8 mouse cellular contexts compared by ENCODE assay signal in genomic region chr3:97628391-97629001, GRCm38 (mm10). TPM values are rescaled to one million over a fixed set of nuclear protein-coding genes. Genes with fewer than 3 reads are reported as not detected.
A peak's percentile ranks its signal among the peaks of the same experiment; 100 is the strongest.
DNase-seq lines count a peak whose midpoint lies in the region; ATAC-seq and TF ChIP-seq lines count a peak whose summit lies in the region.

Gene Fmo5 (plus strand): TSS chr3:97628804.

- intact Hi-C loops in heart, adult 2 months (cut with DNase I) = loop anchor here (1.0 to 2.0 kb wide), 2 partner anchors 18 to 30 kb away; partner anchors contain the start of genes Chd1l and Prkab2

- DNase-seq in MN1 (ENCODE audit: low spot score) = peak; percentile 22
- DNase-seq in embryo, embryonic 11 days = peak; percentile 57
- peak; percentile 87 to 88 for DNase-seq in heart, adult 2 months
- peak; percentile 82 for DNase-seq in kidney, adult 18-20 months
- DNase-seq in thymus, postnatal 4 days = peak; percentile 82
- no peak for DNase-seq in cerebellum, adult 11-12 months

- WGBS in heart, adult 2 months = 1% methylated on average over 18 of the region's 18 CpGs
- WGBS in lung, embryonic 15.5 days = 1% methylated on average over 18 of the region's 18 CpGs

- TF ChIP-seq EP300 in heart, adult 2 months (IDR thresholded peaks at IDR 0.05; ENCODE audit: insufficient read depth, low read depth, low read length) = peak; percentile 63

- H3K4me2 ChIP-seq in lung, embryonic 15.5 days = peak within 1 kb of the TSS; percentile 69

- no peaks in the 10 kb centered on the region for H3K27me3 ChIP-seq in heart, adult 2 months (ENCODE audit: control insufficient read depth, insufficient read depth, low read length)
- H3K27me3 ChIP-seq in lung, embryonic 15.5 days = no peaks in the 10 kb centered on the region

- H3K9ac ChIP-seq in heart, adult 2 months (ENCODE audit: low read depth, low read length) = peak within 1 kb of the TSS; percentile 54
- peak within 1 kb of the TSS; percentile 2 for H3K9ac ChIP-seq in lung, embryonic 15.5 days

- H3K9me3 ChIP-seq in lung, embryonic 15.5 days = no peaks in the 10 kb centered on the region

- TF ChIP-seq POLR2A in heart, adult 2 months (IDR thresholded peaks at IDR 0.05; ENCODE audit: insufficient read depth, low read depth, low read length) = peak; percentile 94

- ATAC-seq in lung, embryonic 15.5 days (ENCODE audit: borderline replicate concordance, extremely low read depth, low FRiP score, low TSS enrichment) = peak; percentile 96
- peak; percentile 90 for ATAC-seq in neutrophil, adult 5-6 weeks (ENCODE audit: extremely low read depth, insufficient number of reproducible peaks, low FRiP score, poor library complexity, severe bottlenecking)

- no peaks in the 10 kb centered on the region for H3K36me3 ChIP-seq in heart, adult 2 months (ENCODE audit: control insufficient read depth, insufficient read depth, low read length)
- H3K36me3 ChIP-seq in lung, embryonic 15.5 days = no peaks in the 10 kb centered on the region

- peaks cover 5% of the 10 kb centered on the region for H3K4me1 ChIP-seq in heart, adult 2 months (ENCODE audit: control insufficient read depth, insufficient read depth, low read length)
- peaks cover 5% of the 10 kb centered on the region; the same call in 1 of the 2 replicates for H3K4me1 ChIP-seq in lung, embryonic 15.5 days

- TF ChIP-seq CTCF in heart, adult 2 months (IDR thresholded peaks at IDR 0.05) = no peak

- peak within 1 kb of the TSS; percentile 77 for H3K4me3 ChIP-seq in heart, adult 2 months
- peak within 1 kb of the TSS; percentile 42 for H3K4me3 ChIP-seq in lung, embryonic 15.5 days

- H3K79me2 ChIP-seq in heart, adult 2 months (replicated peaks; ENCODE audit: control insufficient read depth, insufficient read depth, low read length) = no peaks in the 10 kb centered on the region

- H3K27ac ChIP-seq in heart, adult 2 months = peak within 1 kb of the TSS; percentile 94
- no peak within 1 kb of the TSS for H3K27ac ChIP-seq in lung, embryonic 15.5 days

RNA-seq across cellular contexts. Expression of gene Fmo5, which starts in this region (rescaled TPM):
- 10 to 100 TPM; 13.6 to 15.0 TPM for total RNA-seq in heart, adult 2 months (2021)
- 7.4 and 12.7 TPM in 2 replicates for polyA plus RNA-seq in heart, adult 2 months (2012; rRNA removed)
- polyA plus RNA-seq in lung, embryonic 15.5 days (2015; fragmentation: Nextera tagmentation; extraction: Ambion mirVana) = 3.0 and 3.2 TPM in 2 replicates
- 14.2 TPM in 2 replicates for total RNA-seq in neutrophil, adult 5-6 weeks (2017)
